Mouse (Mus musculus): Measurements from ENCODE around the gene Fam19a2. TPM values are rescaled to one million over a fixed set of nuclear protein-coding genes. Genes with fewer than 3 reads are reported as not detected.

Gene Fam19a2
- polyA plus RNA-seq, 1 experiment from 2014 or later, result 5.3 TPM

GRCm38 (mm10) chr10:123629248-123629744 is 365.5 kb downstream of the Fam19a2 start:
- Histone ChIP-seq H3K27me3 (ENCODE audit: control insufficient read depth, insufficient read depth, low read length) (no peaks in the 10 kb centered on the region), H3K4me3 (ENCODE audit: low read length) (no peak overlapping the region), H3K27ac (ENCODE audit: low read depth, low read length) (no peak overlapping the region), H3K4me2 (replicated peaks; ENCODE audit: low read depth, low read length) (no peak overlapping the region), H3K36me3 (ENCODE audit: control insufficient read depth, insufficient read depth, low read length) (no peaks in the 10 kb centered on the region), H3K9me3 (ENCODE audit: control insufficient read depth, low read length) (no peaks in the 10 kb centered on the region), H3K4me1 (ENCODE audit: control insufficient read depth, insufficient read depth, low read length) (no peaks in the 10 kb centered on the region), H3K9ac (ENCODE audit: low read depth, low read length) (no peak overlapping the region)
- WGBS, result 77% methylated on average over 5 of the region's 5 CpGs
- no peak for ATAC-seq (ENCODE audit: low FRiP score, low TSS enrichment)

GRCm38 (mm10) chr10:123632029-123632428 is 368.2 kb downstream of the Fam19a2 start:
- no peak overlapping the region for H3K4me2 ChIP-seq (replicated peaks; ENCODE audit: low read depth, low read length)
- no peak overlapping the region for H3K9ac ChIP-seq (ENCODE audit: low read depth, low read length)
- H3K4me3 ChIP-seq (ENCODE audit: low read length), result no peak overlapping the region
- 49% methylated on average over 5 of the region's 5 CpGs for WGBS
- H3K9me3 ChIP-seq (ENCODE audit: control insufficient read depth, low read length), result no peaks in the 10 kb centered on the region
- peak; percentile 57 for ATAC-seq (ENCODE audit: low FRiP score, low TSS enrichment)
- no peak overlapping the region for H3K27ac ChIP-seq (ENCODE audit: low read depth, low read length)
- H3K4me1 ChIP-seq (ENCODE audit: control insufficient read depth, insufficient read depth, low read length), result no peaks in the 10 kb centered on the region
- no peaks in the 10 kb centered on the region for H3K27me3 ChIP-seq (ENCODE audit: control insufficient read depth, insufficient read depth, low read length)
- H3K36me3 ChIP-seq (ENCODE audit: control insufficient read depth, insufficient read depth, low read length), result no peaks in the 10 kb centered on the region

- 92% methylated on average over 5 of the region's 5 CpGs for WGBS
- Histone ChIP-seq H3K9ac (ENCODE audit: low read depth, low read length) (no peak overlapping the region), H3K4me2 (replicated peaks; ENCODE audit: low read depth, low read length) (no peak overlapping the region), H3K4me3 (ENCODE audit: low read length) (no peak overlapping the region), H3K4me1 (ENCODE audit: control insufficient read depth, insufficient read depth, low read length) (no peaks in the 10 kb centered on the region), H3K27ac (ENCODE audit: low read depth, low read length) (no peak overlapping the region), H3K27me3 (ENCODE audit: control insufficient read depth, insufficient read depth, low read length) (no peaks in the 10 kb centered on the region), H3K9me3 (ENCODE audit: control insufficient read depth, low read length) (no peaks in the 10 kb centered on the region), H3K36me3 (ENCODE audit: control insufficient read depth, insufficient read depth, low read length) (no peaks in the 10 kb centered on the region)
- ATAC-seq (ENCODE audit: low FRiP score, low TSS enrichment), result no peak
Measured at GRCm38 (mm10) chr10:123636655-123637054, 372.9 kb downstream of the Fam19a2 start.

- ATAC-seq (ENCODE audit: low FRiP score, low TSS enrichment), result no peak
- no peaks in the 10 kb centered on the region for H3K9me3 ChIP-seq (ENCODE audit: control insufficient read depth, low read length)
- H3K27ac ChIP-seq (ENCODE audit: low read depth, low read length), result no peak overlapping the region
- H3K36me3 ChIP-seq (ENCODE audit: control insufficient read depth, insufficient read depth, low read length), result no peaks in the 10 kb centered on the region
- H3K9ac ChIP-seq (ENCODE audit: low read depth, low read length), result no peak overlapping the region
- no peak overlapping the region for H3K4me3 ChIP-seq (ENCODE audit: low read length)
- no peaks in the 10 kb centered on the region for H3K27me3 ChIP-seq (ENCODE audit: control insufficient read depth, insufficient read depth, low read length)
- H3K4me1 ChIP-seq (ENCODE audit: control insufficient read depth, insufficient read depth, low read length), result no peaks in the 10 kb centered on the region
- no peak overlapping the region for H3K4me2 ChIP-seq (replicated peaks; ENCODE audit: low read depth, low read length)
Measured at GRCm38 (mm10) chr10:123637496-123637895, 373.7 kb downstream of the Fam19a2 start.

- 94% methylated on average over 4 of the region's 4 CpGs for WGBS
- H3K27ac ChIP-seq (ENCODE audit: low read depth, low read length), result no peak overlapping the region
- no peak overlapping the region for H3K4me3 ChIP-seq (ENCODE audit: low read length)
- H3K36me3 ChIP-seq (ENCODE audit: control insufficient read depth, insufficient read depth, low read length), result no peaks in the 10 kb centered on the region
- no peak overlapping the region for H3K4me2 ChIP-seq (replicated peaks; ENCODE audit: low read depth, low read length)
- no peak overlapping the region for H3K9ac ChIP-seq (ENCODE audit: low read depth, low read length)
- no peaks in the 10 kb centered on the region for H3K9me3 ChIP-seq (ENCODE audit: control insufficient read depth, low read length)
- no peak for ATAC-seq (ENCODE audit: low FRiP score, low TSS enrichment)
- no peaks in the 10 kb centered on the region for H3K4me1 ChIP-seq (ENCODE audit: control insufficient read depth, insufficient read depth, low read length)
- H3K27me3 ChIP-seq (ENCODE audit: control insufficient read depth, insufficient read depth, low read length), result no peaks in the 10 kb centered on the region
Measured at GRCm38 (mm10) chr10:123645568-123645967, 381.8 kb downstream of the Fam19a2 start.

GRCm38 (mm10) chr10:123671208-123671607 is 407.4 kb downstream of the Fam19a2 start:
- Histone ChIP-seq H3K4me1 (ENCODE audit: control insufficient read depth, insufficient read depth, low read length) (no peaks in the 10 kb centered on the region; the same call in 1 of the 2 replicates), H3K4me2 (replicated peaks; ENCODE audit: low read depth, low read length) (no peak overlapping the region), H3K9me3 (ENCODE audit: control insufficient read depth, low read length) (no peaks in the 10 kb centered on the region), H3K27me3 (ENCODE audit: control insufficient read depth, insufficient read depth, low read length) (no peaks in the 10 kb centered on the region), H3K27ac (ENCODE audit: low read depth, low read length) (no peak overlapping the region), H3K4me3 (ENCODE audit: low read length) (no peak overlapping the region), H3K36me3 (ENCODE audit: control insufficient read depth, insufficient read depth, low read length) (no peaks in the 10 kb centered on the region), H3K9ac (ENCODE audit: low read depth, low read length) (no peak overlapping the region)
- ATAC-seq (ENCODE audit: low FRiP score, low TSS enrichment), result peak; percentile 46; the same call in 1 of the 2 replicates

GRCm38 (mm10) chr10:123678284-123678864 is 414.6 kb downstream of the Fam19a2 start:
- Histone ChIP-seq H3K4me1 (ENCODE audit: control insufficient read depth, insufficient read depth, low read length) (0 out of 2 replicates have a peak, but pooled peaks cover 3% of the 10 kb centered on the region), H3K9ac (ENCODE audit: low read depth, low read length) (no peak overlapping the region), H3K4me3 (ENCODE audit: low read length) (no peak overlapping the region), H3K27ac (ENCODE audit: low read depth, low read length) (no peak overlapping the region), H3K4me2 (replicated peaks; ENCODE audit: low read depth, low read length) (no peak overlapping the region), H3K36me3 (ENCODE audit: control insufficient read depth, insufficient read depth, low read length) (no peaks in the 10 kb centered on the region), H3K9me3 (ENCODE audit: control insufficient read depth, low read length) (no peaks in the 10 kb centered on the region), H3K27me3 (ENCODE audit: control insufficient read depth, insufficient read depth, low read length) (no peaks in the 10 kb centered on the region)
- ATAC-seq (ENCODE audit: low FRiP score, low TSS enrichment), result no peak
- whole genome bisulfite sequencing, result 14% methylated on average over 7 of the region's 7 CpGs

- no peaks in the 10 kb centered on the region for H3K4me1 ChIP-seq (ENCODE audit: control insufficient read depth, insufficient read depth, low read length)
- H3K9me3 ChIP-seq (ENCODE audit: control insufficient read depth, low read length), result no peaks in the 10 kb centered on the region
- no peak overlapping the region for H3K4me2 ChIP-seq (replicated peaks; ENCODE audit: low read depth, low read length)
- H3K4me3 ChIP-seq (ENCODE audit: low read length), result no peak overlapping the region
- no peaks in the 10 kb centered on the region for H3K36me3 ChIP-seq (ENCODE audit: control insufficient read depth, insufficient read depth, low read length)
- ATAC-seq (ENCODE audit: low FRiP score, low TSS enrichment), result peak; percentile 93
- H3K9ac ChIP-seq (ENCODE audit: low read depth, low read length), result no peak overlapping the region
- no peak overlapping the region for H3K27ac ChIP-seq (ENCODE audit: low read depth, low read length)
- 11% methylated on average over 9 of the region's 9 CpGs for WGBS
- H3K27me3 ChIP-seq (ENCODE audit: control insufficient read depth, insufficient read depth, low read length), result no peaks in the 10 kb centered on the region
Measured at GRCm38 (mm10) chr10:123682718-123683255, 419.0 kb downstream of the Fam19a2 start.

GRCm38 (mm10) chr10:123692186-123692925 is 428.6 kb downstream of the Fam19a2 start:
- no peaks in the 10 kb centered on the region for H3K4me1 ChIP-seq (ENCODE audit: control insufficient read depth, insufficient read depth, low read length)
- H3K36me3 ChIP-seq (ENCODE audit: control insufficient read depth, insufficient read depth, low read length), result no peaks in the 10 kb centered on the region
- H3K4me3 ChIP-seq (ENCODE audit: low read length), result no peak overlapping the region
- ATAC-seq (ENCODE audit: low FRiP score, low TSS enrichment), result peak; percentile 85
- H3K4me2 ChIP-seq (replicated peaks; ENCODE audit: low read depth, low read length), result no peak overlapping the region
- no peaks in the 10 kb centered on the region for H3K27me3 ChIP-seq (ENCODE audit: control insufficient read depth, insufficient read depth, low read length)
- H3K27ac ChIP-seq (ENCODE audit: low read depth, low read length), result no peak overlapping the region
- H3K9ac ChIP-seq (ENCODE audit: low read depth, low read length), result no peak overlapping the region
- H3K9me3 ChIP-seq (ENCODE audit: control insufficient read depth, low read length), result no peaks in the 10 kb centered on the region
- WGBS, result 42% methylated on average over 8 of the region's 8 CpGs

Data from kidney, embryonic 14.5 days (tissue).